Mouse (Mus musculus) ES-Bruce4 (cell line): ENCODE results near the gene Ap3d1. TPM values are rescaled to one million over a fixed set of nuclear protein-coding genes. Genes with fewer than 3 reads are reported as not detected.

Experiments
- H3K27ac ChIP-seq: 2 replicates; pipeline ENCODE4 v1.5.1; 2012; ENCODE audit warnings: low read length, inconsistent platforms; ENCODE audit not compliant: insufficient read depth
- H3K27me3 ChIP-seq: 2 replicates; pipeline ENCODE4 v1.6.1; 2012; ENCODE audit warnings: mild to moderate bottlenecking, low read length, inconsistent platforms; ENCODE audit not compliant: control insufficient read depth, poor library complexity, insufficient read depth, severe bottlenecking
- H3K36me3 ChIP-seq: 2 replicates; pipeline ENCODE4 v1.6.1; 2012; ENCODE audit warnings: inconsistent platforms, mild to moderate bottlenecking, low read length, moderate library complexity; ENCODE audit not compliant: control insufficient read depth, poor library complexity, insufficient read depth, severe bottlenecking
- H3K4me1 ChIP-seq: one replicate; pipeline ENCODE4 v1.8.1; 2011; ENCODE audit warnings: low read length; ENCODE audit not compliant: control insufficient read depth, insufficient read depth
- H3K4me3 ChIP-seq: 2 replicates; pipeline ENCODE4 v1.5.1; 2011; ENCODE audit warnings: low read depth, mild to moderate bottlenecking, low read length
- H3K9ac ChIP-seq: 2 replicates; pipeline ENCODE4 v1.6.1; 2012; ENCODE audit warnings: low read depth, mild to moderate bottlenecking, inconsistent platforms; ENCODE audit not compliant: poor library complexity, severe bottlenecking
- H3K9me3 ChIP-seq: replicated peaks from 2 replicates; pipeline ENCODE4 v1.6.1; 2012; ENCODE audit warnings: mild to moderate bottlenecking, low read length, inconsistent platforms; ENCODE audit not compliant: control insufficient read depth, poor library complexity, insufficient read depth, severe bottlenecking
- CTCF ChIP-seq: IDR thresholded peaks from one replicate; pipeline ENCODE4 v1.8.1; 2011; ENCODE audit warnings: low read depth, low read length
- EP300 ChIP-seq: IDR thresholded peaks from 2 replicates; pipeline ENCODE4 v1.6.1; 2011; ENCODE audit warnings: low read depth, low read length; ENCODE audit not compliant: insufficient read depth
- POLR2A ChIP-seq: IDR thresholded peaks from one replicate; pipeline ENCODE4 v1.8.1; 2011; ENCODE audit warnings: low read length; ENCODE audit not compliant: insufficient read depth
- polyA plus RNA-seq: library from polyadenylated mRNA; stranded (reverse); fragments of >200 nt; gene quantifications from 2 replicates; pipeline ENCODE4 v1.2.4, GENCODE M21; 2011; ENCODE audit warnings: low read depth; ENCODE audit not compliant: missing spikeins, insufficient read depth, insufficient read length

Gene Ap3d1
- polyA plus RNA-seq, 1 experiment, result 55.2 TPM

DNA sequence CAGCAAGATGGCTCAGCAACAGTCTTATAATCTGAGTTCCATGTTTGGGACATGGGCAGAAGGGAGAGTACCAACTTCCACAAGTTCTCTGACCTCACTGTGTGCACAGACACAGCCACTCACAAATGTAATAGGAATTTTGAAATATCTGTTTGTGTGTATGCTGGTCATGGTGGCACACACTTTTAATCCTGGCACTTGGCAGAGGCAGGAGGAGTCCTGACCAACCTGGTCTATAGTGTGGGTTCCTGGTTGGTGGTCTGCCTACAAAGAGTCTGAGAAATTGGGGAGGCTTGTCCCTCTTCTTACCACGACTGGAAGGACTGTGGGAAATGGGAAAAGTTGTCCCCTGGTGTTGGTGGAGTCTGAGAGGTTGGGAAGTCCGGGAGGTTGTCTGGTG is 14.4 kb upstream of the Ap3d1 start:
- Histone ChIP-seq H3K36me3 (no peaks in the 10 kb centered on the region), H3K27ac (no peak overlapping the region), H3K27me3 (no peaks in the 10 kb centered on the region), H3K9me3 (no peaks in the 10 kb centered on the region), H3K4me3 (peak overlapping the region; percentile 89), H3K9ac (peak overlapping the region; percentile 98; the same call in 1 of the 2 replicates), H3K4me1 (no peaks in the 10 kb centered on the region)
- no peak for TF ChIP-seq EP300

DNA sequence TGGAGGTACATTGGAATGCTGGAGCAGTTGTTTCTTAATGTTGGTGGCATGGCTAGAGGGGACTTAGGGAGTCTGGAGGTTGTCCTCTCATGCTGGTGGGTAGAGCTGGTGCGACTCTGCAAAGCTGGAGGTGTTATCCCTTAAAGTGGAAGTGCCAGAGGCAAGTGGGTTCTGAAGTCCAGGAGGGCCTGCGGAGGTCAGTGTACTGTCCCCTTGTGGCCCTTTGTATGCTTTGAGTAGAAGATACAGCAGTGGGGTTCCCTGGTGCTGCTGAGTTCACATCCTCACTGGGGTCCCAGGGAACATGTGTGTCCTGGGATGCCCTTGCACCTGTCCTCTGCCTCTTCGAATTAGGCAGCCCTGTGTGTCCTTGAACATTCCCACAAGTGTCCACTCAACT is 14.0 kb upstream of the Ap3d1 start:
- H3K27me3 ChIP-seq, result no peaks in the 10 kb centered on the region
- no peaks in the 10 kb centered on the region for H3K36me3 ChIP-seq
- H3K9ac ChIP-seq, result peak overlapping the region; percentile 98
- no peak for TF ChIP-seq EP300
- no peak for TF ChIP-seq CTCF
- no peak for TF ChIP-seq POLR2A
- H3K27ac ChIP-seq, result no peak overlapping the region
- H3K4me3 ChIP-seq, result peak overlapping the region; percentile 89
- H3K9me3 ChIP-seq, result no peaks in the 10 kb centered on the region
- H3K4me1 ChIP-seq, result no peaks in the 10 kb centered on the region

- Histone ChIP-seq H3K4me1 (no peaks in the 10 kb centered on the region), H3K27me3 (no peaks in the 10 kb centered on the region), H3K27ac (no peak overlapping the region), H3K9me3 (no peaks in the 10 kb centered on the region), H3K36me3 (no peaks in the 10 kb centered on the region), H3K4me3 (peak overlapping the region; percentile 89), H3K9ac (peak overlapping the region; percentile 98)
- TF ChIP-seq POLR2A (no peak), EP300 (no peak), CTCF (no peak)
Measured at GRCm38 (mm10) chr10:80755291-80756015, 13.4 kb upstream of the Ap3d1 start.

DNA sequence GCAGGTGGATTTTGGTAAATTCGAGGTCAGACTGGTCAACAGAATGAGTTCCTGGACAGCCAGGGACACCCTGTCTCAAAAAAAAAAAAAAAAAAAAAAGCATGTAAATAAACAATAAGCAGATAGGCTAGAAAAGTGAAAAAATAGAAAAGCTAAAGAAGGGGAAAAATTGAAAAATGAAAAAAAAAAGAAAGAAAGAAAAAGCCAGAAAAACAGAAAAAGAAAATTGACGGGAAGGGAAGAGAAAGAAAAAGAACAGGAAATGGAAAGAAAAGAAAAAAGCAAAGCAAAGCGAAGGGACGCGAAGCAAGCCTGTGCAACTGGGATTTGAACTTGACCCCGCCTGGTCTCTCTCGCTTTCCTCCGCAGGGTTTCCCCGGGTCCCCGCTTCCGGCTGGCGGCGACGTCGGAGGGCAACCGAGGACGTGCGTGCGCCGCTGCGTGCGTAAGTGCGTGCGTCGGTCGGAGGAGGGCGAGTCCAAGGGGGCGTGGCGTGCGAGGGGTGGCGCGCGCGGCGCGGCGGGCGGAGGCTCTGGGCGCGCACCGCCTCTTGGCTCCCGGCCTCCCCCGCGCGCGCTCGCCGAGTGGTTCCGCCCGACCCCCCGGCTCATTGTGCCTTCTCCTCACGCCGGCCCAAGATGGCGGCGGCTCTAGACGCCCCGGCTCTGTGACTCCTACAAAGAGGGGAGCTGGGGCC is 12.7 kb upstream of the Ap3d1 start, which contains the start of gene Dot1l:
TSS of gene Dot1l (plus strand) at position 613 of the 697 bp plus-strand sequence.
- H3K9ac ChIP-seq, result peak within 1 kb of the TSS; percentile 98
- 0 out of 2 replicates have a peak within 1 kb of the TSS, but pooled peaks have one; percentile 6 for H3K27ac ChIP-seq
- no peaks in the 10 kb centered on the region for H3K9me3 ChIP-seq
- TF ChIP-seq EP300 (0 out of 2 replicates have a peak, but pooled peaks have one; percentile 46), CTCF (no peak), POLR2A (peak; percentile 78)
- H3K4me3 ChIP-seq, result peak within 1 kb of the TSS; percentile 89
- H3K27me3 ChIP-seq, result no peaks in the 10 kb centered on the region
- H3K36me3 ChIP-seq, result no peaks in the 10 kb centered on the region
- H3K4me1 ChIP-seq, result no peaks in the 10 kb centered on the region

DNA sequence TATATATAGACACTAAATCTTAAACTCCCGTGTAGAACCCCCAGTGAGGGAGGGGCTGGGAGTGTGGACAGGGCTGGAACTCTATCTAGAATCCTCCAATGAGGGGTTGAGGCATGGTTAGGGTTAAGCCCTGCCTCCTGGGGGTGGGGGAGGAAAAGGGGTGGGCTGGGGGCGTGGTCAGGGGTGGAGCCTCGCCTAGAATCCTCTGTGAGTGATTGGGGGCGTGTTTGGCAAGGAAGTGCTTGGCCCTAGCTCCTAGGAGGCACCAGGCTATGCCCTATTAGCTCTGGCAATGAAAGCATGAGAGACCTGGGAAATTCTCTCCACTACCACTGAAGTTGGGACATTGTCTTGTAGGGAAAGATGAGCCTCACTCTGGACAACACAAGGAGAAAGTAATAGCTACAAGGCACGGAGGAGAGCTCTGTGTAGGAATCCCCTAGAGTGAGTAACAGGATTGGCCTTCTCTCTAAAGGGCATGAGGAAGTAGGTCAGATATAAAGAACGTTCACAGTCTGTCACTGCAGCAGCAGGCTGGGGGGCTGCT is 10.1 kb upstream of the Ap3d1 start:
- Histone ChIP-seq H3K4me3 (peak overlapping the region; percentile 67), H3K9me3 (no peaks in the 10 kb centered on the region), H3K4me1 (no peaks in the 10 kb centered on the region), H3K27ac (peak overlapping the region; percentile 38), H3K9ac (peak overlapping the region; percentile 32), H3K36me3 (no peaks in the 10 kb centered on the region), H3K27me3 (no peaks in the 10 kb centered on the region)
- TF ChIP-seq EP300, result no peak
- TF ChIP-seq CTCF, result no peak
- TF ChIP-seq POLR2A, result no peak
